Mouse (Mus musculus): ENCODE measurements around the gene Lrrc41. TPM values are rescaled to one million over a fixed set of nuclear protein-coding genes. Genes with fewer than 3 reads are reported as not detected.

Lrrc41 gene
- polyA plus RNA-seq, 1 experiment from 2014 or later: 65.3 TPM

GRCm38 (mm10) chr4:116057559-116057958 is 17.5 kb upstream of the Lrrc41 start:
- Histone ChIP-seq H3K9me3 (no peaks in the 10 kb centered on the region), H3K27me3 (replicated peaks) (no peaks in the 10 kb centered on the region), H3K27ac (no peak overlapping the region), H3K4me1 (peaks cover 6% of the 10 kb centered on the region; the same call in 1 of the 2 replicates), H3K4me2 (no peak overlapping the region), H3K4me3 (replicated peaks) (no peak overlapping the region), H3K9ac (no peak overlapping the region), H3K36me3 (no peaks in the 10 kb centered on the region)
- ATAC-seq (ENCODE audit: insufficient read depth, low FRiP score, low read depth): no peak
- WGBS: 0% methylated on average over 1 of the region's 1 CpGs

- Histone ChIP-seq H3K9ac (no peak overlapping the region), H3K4me3 (replicated peaks) (no peak overlapping the region), H3K4me2 (no peak overlapping the region), H3K27me3 (replicated peaks) (no peaks in the 10 kb centered on the region), H3K27ac (no peak overlapping the region), H3K9me3 (no peaks in the 10 kb centered on the region), H3K4me1 (no peaks in the 10 kb centered on the region), H3K36me3 (no peaks in the 10 kb centered on the region)
- no peak for ATAC-seq (ENCODE audit: insufficient read depth, low FRiP score, low read depth)
- 74% methylated on average over 5 of the region's 5 CpGs for WGBS
Measured at GRCm38 (mm10) chr4:116059012-116059726, 15.9 kb upstream of the Lrrc41 start.

- no peaks in the 10 kb centered on the region for H3K27me3 ChIP-seq (replicated peaks)
- no peaks in the 10 kb centered on the region for H3K4me1 ChIP-seq
- H3K9me3 ChIP-seq: no peaks in the 10 kb centered on the region
- H3K9ac ChIP-seq: no peak overlapping the region
- no peak overlapping the region for H3K27ac ChIP-seq
- no peak for ATAC-seq (ENCODE audit: insufficient read depth, low FRiP score, low read depth)
- H3K36me3 ChIP-seq: peaks cover 17% of the 10 kb centered on the region; the same call in 1 of the 2 replicates
- no peak overlapping the region for H3K4me3 ChIP-seq (replicated peaks)
- 27% methylated on average over 1 of the region's 1 CpGs for WGBS
- no peak overlapping the region for H3K4me2 ChIP-seq
Measured at GRCm38 (mm10) chr4:116063855-116064254, 11.2 kb upstream of the Lrrc41 start.

- 72% methylated on average over 6 of the region's 6 CpGs for WGBS
- Histone ChIP-seq H3K4me1 (peaks cover 4% of the 10 kb centered on the region; the same call in 1 of the 2 replicates), H3K4me2 (no peak overlapping the region), H3K9me3 (no peaks in the 10 kb centered on the region), H3K9ac (no peak overlapping the region), H3K36me3 (peaks cover 33% of the 10 kb centered on the region; the same call in 1 of the 2 replicates), H3K27me3 (replicated peaks) (no peaks in the 10 kb centered on the region), H3K27ac (no peak overlapping the region), H3K4me3 (replicated peaks) (no peak overlapping the region)
- no peak for ATAC-seq (ENCODE audit: insufficient read depth, low FRiP score, low read depth)
Measured at GRCm38 (mm10) chr4:116070116-116070515, 5.0 kb upstream of the Lrrc41 start.

- Histone ChIP-seq H3K4me2 (peak overlapping the region; percentile 24; the same call in 1 of the 2 replicates), H3K4me1 (peaks cover 16% of the 10 kb centered on the region), H3K9me3 (no peaks in the 10 kb centered on the region), H3K27ac (no peak overlapping the region), H3K27me3 (replicated peaks) (no peaks in the 10 kb centered on the region), H3K9ac (no peak overlapping the region), H3K4me3 (replicated peaks) (no peak overlapping the region), H3K36me3 (peaks cover 23% of the 10 kb centered on the region; the same call in 1 of the 2 replicates)
- ATAC-seq (ENCODE audit: insufficient read depth, low FRiP score, low read depth): no peak
- 48% methylated on average over 4 of the region's 4 CpGs for WGBS
Measured at GRCm38 (mm10) chr4:116073146-116073545, 1.9 kb upstream of the Lrrc41 start.

GRCm38 (mm10) chr4:116074145-116074675 is 859 bp upstream of the Lrrc41 start:
- Histone ChIP-seq H3K4me1 (peaks cover 16% of the 10 kb centered on the region), H3K27ac (peak overlapping the region; percentile 96; the same call in 1 of the 2 replicates), H3K4me3 (replicated peaks) (peak overlapping the region; percentile 77), H3K27me3 (replicated peaks) (no peaks in the 10 kb centered on the region), H3K36me3 (peaks cover 12% of the 10 kb centered on the region; the same call in 1 of the 2 replicates), H3K9me3 (no peaks in the 10 kb centered on the region), H3K9ac (peak overlapping the region; percentile 55; the same call in 1 of the 2 replicates), H3K4me2 (peak overlapping the region; percentile 83)
- 2% methylated on average over 8 of the region's 8 CpGs for WGBS
- ATAC-seq (ENCODE audit: insufficient read depth, low FRiP score, low read depth): no peak

GRCm38 (mm10) chr4:116075631-116076368 is 731 bp downstream of the Lrrc41 start:
- no peaks in the 10 kb centered on the region for H3K9me3 ChIP-seq
- WGBS: under 1% methylated on average over 77 of the region's 77 CpGs
- peak; percentile 41 for ATAC-seq (ENCODE audit: insufficient read depth, low FRiP score, low read depth)
- H3K9ac ChIP-seq: peak overlapping the region; percentile 81
- peak overlapping the region; percentile 83 for H3K4me2 ChIP-seq
- peaks cover 5% of the 10 kb centered on the region for H3K36me3 ChIP-seq
- H3K27ac ChIP-seq: peak overlapping the region; percentile 96
- no peaks in the 10 kb centered on the region for H3K27me3 ChIP-seq (replicated peaks)
- peak overlapping the region; percentile 77 for H3K4me3 ChIP-seq (replicated peaks)
- peaks cover 16% of the 10 kb centered on the region for H3K4me1 ChIP-seq

- ATAC-seq (ENCODE audit: insufficient read depth, low FRiP score, low read depth): 0 out of 2 replicates have a peak, but pooled peaks have one; percentile 7
- H3K4me1 ChIP-seq: peaks cover 16% of the 10 kb centered on the region
- H3K9me3 ChIP-seq: no peaks in the 10 kb centered on the region
- peaks cover 13% of the 10 kb centered on the region for H3K36me3 ChIP-seq
- H3K9ac ChIP-seq: peak overlapping the region; percentile 81
- H3K4me3 ChIP-seq (replicated peaks): peak overlapping the region; percentile 77
- peak overlapping the region; percentile 83 for H3K4me2 ChIP-seq
- WGBS: 2% methylated on average over 37 of the region's 37 CpGs
- no peaks in the 10 kb centered on the region for H3K27me3 ChIP-seq (replicated peaks)
- H3K27ac ChIP-seq: peak overlapping the region; percentile 96
Measured at GRCm38 (mm10) chr4:116076369-116077231, 1.5 kb downstream of the Lrrc41 start.

GRCm38 (mm10) chr4:116077240-116078095 is 2.4 kb downstream of the Lrrc41 start:
- peaks cover 16% of the 10 kb centered on the region for H3K4me1 ChIP-seq
- no peak for ATAC-seq (ENCODE audit: insufficient read depth, low FRiP score, low read depth)
- peak overlapping the region; percentile 81 for H3K9ac ChIP-seq
- 48% methylated on average over 3 of the region's 3 CpGs for WGBS
- H3K9me3 ChIP-seq: no peaks in the 10 kb centered on the region
- peak overlapping the region; percentile 77 for H3K4me3 ChIP-seq (replicated peaks)
- H3K36me3 ChIP-seq: peaks cover 18% of the 10 kb centered on the region
- no peaks in the 10 kb centered on the region for H3K27me3 ChIP-seq (replicated peaks)
- peak overlapping the region; percentile 96 for H3K27ac ChIP-seq
- peak overlapping the region; percentile 83 for H3K4me2 ChIP-seq

- H3K27ac ChIP-seq: no peak overlapping the region
- H3K4me2 ChIP-seq: no peak overlapping the region
- no peaks in the 10 kb centered on the region for H3K9me3 ChIP-seq
- H3K4me3 ChIP-seq (replicated peaks): no peak overlapping the region
- ATAC-seq (ENCODE audit: insufficient read depth, low FRiP score, low read depth): no peak
- WGBS: 89% methylated on average over 23 of the region's 23 CpGs
- no peaks in the 10 kb centered on the region for H3K27me3 ChIP-seq (replicated peaks)
- H3K4me1 ChIP-seq: no peaks in the 10 kb centered on the region
- H3K36me3 ChIP-seq: peaks cover 46% of the 10 kb centered on the region
- no peak overlapping the region for H3K9ac ChIP-seq
Measured at GRCm38 (mm10) chr4:116088510-116089249, 13.6 kb downstream of the Lrrc41 start.

Data from stomach, embryonic 15.5 days (tissue).